Mouse (Mus musculus) MEL (cell line): ENCODE measurements at regions not wholly inside any gene's neighbourhood (a gene's known extent, or its start where the extent isn't known, plus 50 kb on each side); places are given as distances from the start of the nearest gene placed in this dataset.

Experiments used
- DNase-seq: peaks from one replicate; pipeline ENCODE4 v3.0.0; 2011; ENCODE audit warnings: low read depth, low spot score
- H3K27ac ChIP-seq: 2 replicates; pipeline ENCODE4 v1.5.1; 2012; ENCODE audit warnings: low read depth, mild to moderate bottlenecking, control low read depth, low read length, moderate library complexity; ENCODE audit not compliant: control insufficient read depth
- H3K27me3 ChIP-seq, 2 experiments: fragments of 150-350 bp in 1 of 2; sonication (generic) in 1 of 2; 2 replicates each; pipeline ENCODE4 v1.6.1; 2012; ENCODE audit warnings: low read length in 2 of 2, mild to moderate bottlenecking in 2 of 2, improper control_type of control experiment in 1 of 2, moderate library complexity in 1 of 2; ENCODE audit not compliant: insufficient read depth in 2 of 2, control insufficient read depth in 1 of 2
- H3K36me3 ChIP-seq, 2 experiments: 2 replicates each; pipeline ENCODE4 v1.6.1; 2012 to 2014; ENCODE audit warnings: low read length in 2 of 2, improper control_type of control experiment in 1 of 2, inconsistent platforms in 1 of 2, mild to moderate bottlenecking in 1 of 2; ENCODE audit not compliant: insufficient read depth in 2 of 2, control insufficient read depth in 1 of 2
- H3K4me1 ChIP-seq, 2 experiments: fragments of 150-350 bp in 1 of 2; sonication (generic) in 1 of 2; 2 replicates each; pipeline ENCODE4 v1.6.1; 2012; ENCODE audit warnings: low read length in 2 of 2, improper control_type of control experiment in 1 of 2, mild to moderate bottlenecking in 1 of 2; ENCODE audit not compliant: insufficient read depth in 2 of 2, control insufficient read depth in 1 of 2
- H3K4me3 ChIP-seq, 2 experiments: fragments of 150-350 bp in 1 of 2; sonication (generic) in 1 of 2; 2 replicates each; pipeline ENCODE4 v1.5.1; 2012; ENCODE audit warnings: low read depth in 2 of 2, low read length in 2 of 2, mild to moderate bottlenecking in 2 of 2, moderate library complexity in 2 of 2, control low read depth in 1 of 2, improper control_type of control experiment in 1 of 2; ENCODE audit not compliant: control insufficient read depth in 1 of 2, insufficient read depth in 1 of 2
- H3K79me2 ChIP-seq: 2 replicates; pipeline ENCODE4 v1.6.1; 2012; ENCODE audit warnings: mild to moderate bottlenecking, low read length, moderate library complexity; ENCODE audit not compliant: control insufficient read depth, poor library complexity, insufficient read depth
- H3K9ac ChIP-seq: 2 replicates; pipeline ENCODE4 v1.6.1; 2012; ENCODE audit warnings: low read depth, mild to moderate bottlenecking, control low read depth, low read length, moderate library complexity; ENCODE audit not compliant: control insufficient read depth, poor library complexity, severe bottlenecking
- H3K9me3 ChIP-seq: fragments of 150-350 bp; sonication (generic); replicated peaks from 2 replicates; pipeline ENCODE4 v1.6.1; 2012; ENCODE audit warnings: mild to moderate bottlenecking, low read length, improper control_type of control experiment, moderate library complexity; ENCODE audit not compliant: insufficient read depth
- BHLHE40 ChIP-seq: IDR thresholded peaks from 2 replicates; pipeline ENCODE4 v1.6.1; 2012; ENCODE audit warnings: low read depth, mild to moderate bottlenecking, inconsistent platforms, low read length, improper control_type of control experiment, borderline replicate concordance
- CHD1 ChIP-seq: IDR thresholded peaks from 2 replicates; pipeline ENCODE4 v1.6.1; 2012; ENCODE audit warnings: low read depth, mild to moderate bottlenecking, inconsistent platforms, low read length, improper control_type of control experiment
- CTCF ChIP-seq, 3 experiments: IDR thresholded peaks in 2 of 3; conservative IDR thresholded peaks in 1 of 3; 2 replicates each; pipeline ENCODE4 v1.5.1; 2011 to 2012; ENCODE audit warnings: low read length in 3 of 3, low read depth in 2 of 3, mild to moderate bottlenecking in 2 of 3, improper control_type of control experiment in 1 of 3, inconsistent platforms in 1 of 3, mixed read lengths in 1 of 3, moderate library complexity in 1 of 3; ENCODE audit not compliant: control insufficient read depth in 1 of 3, insufficient read depth in 1 of 3, poor library complexity in 1 of 3, severe bottlenecking in 1 of 3
- ELF1 ChIP-seq: IDR thresholded peaks from 2 replicates; pipeline ENCODE4 v1.6.1; 2014; ENCODE audit warnings: low read depth, mild to moderate bottlenecking, inconsistent platforms, low read length, improper control_type of control experiment, moderate library complexity
- EP300 ChIP-seq, 2 experiments: IDR thresholded peaks; 2 replicates each; pipeline ENCODE4 v1.6.1; 2011; ENCODE audit warnings: improper control_type of control experiment in 2 of 2, low read length in 2 of 2, low read depth in 1 of 2, mild to moderate bottlenecking in 1 of 2
- ETS1 ChIP-seq: IDR thresholded peaks from 2 replicates; pipeline ENCODE4 v1.6.1; 2012; ENCODE audit warnings: low read depth, mild to moderate bottlenecking, inconsistent platforms, low read length, improper control_type of control experiment, moderate library complexity
- GABPA ChIP-seq: IDR thresholded peaks from 2 replicates; pipeline ENCODE4 v1.6.1; 2012; ENCODE audit warnings: low read depth, mild to moderate bottlenecking, inconsistent platforms, low read length, improper control_type of control experiment, moderate library complexity
- GATA1 ChIP-seq: IDR thresholded peaks from 2 replicates; pipeline ENCODE4 v1.6.1; 2011; ENCODE audit warnings: low read depth, low read length, improper control_type of control experiment
- HCFC1 ChIP-seq: IDR thresholded peaks from 2 replicates; pipeline ENCODE4 v1.6.1; 2012; ENCODE audit warnings: low read depth, mild to moderate bottlenecking, inconsistent platforms, low read length, improper control_type of control experiment, moderate library complexity
- KAT2A ChIP-seq: conservative IDR thresholded peaks from 2 replicates; pipeline ENCODE4 v1.6.1; 2012; ENCODE audit warnings: low read depth, low read length, improper control_type of control experiment, inconsistent platforms
- MAFK ChIP-seq: IDR thresholded peaks from 2 replicates; pipeline ENCODE4 v1.6.1; 2011; ENCODE audit warnings: low read depth, mild to moderate bottlenecking, low read length, improper control_type of control experiment, borderline replicate concordance
- MAX ChIP-seq: IDR thresholded peaks from 2 replicates; pipeline ENCODE4 v1.6.1; 2011; ENCODE audit warnings: low read length, improper control_type of control experiment
- MAZ ChIP-seq: IDR thresholded peaks from 2 replicates; pipeline ENCODE4 v1.6.1; 2012; ENCODE audit warnings: low read depth, mild to moderate bottlenecking, inconsistent platforms, low read length, improper control_type of control experiment
- NELFE ChIP-seq: IDR thresholded peaks from 2 replicates; pipeline ENCODE4 v1.6.1; 2011; ENCODE audit warnings: low read depth, low read length, improper control_type of control experiment
- NRF1 ChIP-seq: IDR thresholded peaks from 2 replicates; pipeline ENCODE4 v1.6.1; 2014; ENCODE audit warnings: low read depth, mild to moderate bottlenecking, inconsistent platforms, low read length, improper control_type of control experiment, moderate library complexity; ENCODE audit not compliant: poor library complexity, insufficient read depth, severe bottlenecking
- POLR2A ChIP-seq, 2 experiments: IDR thresholded peaks; 2 replicates each; pipeline ENCODE4 v1.6.1; 2011 to 2012; ENCODE audit warnings: low read length in 2 of 2, mild to moderate bottlenecking in 2 of 2, control low read depth in 1 of 2, improper control_type of control experiment in 1 of 2, low read depth in 1 of 2, moderate library complexity in 1 of 2; ENCODE audit not compliant: control insufficient read depth in 1 of 2, insufficient read depth in 1 of 2, poor library complexity in 1 of 2
- POLR2AphosphoS2 ChIP-seq: IDR thresholded peaks from 2 replicates; pipeline ENCODE4 v1.6.1; 2011; ENCODE audit warnings: low read length, improper control_type of control experiment
- POLR2AphosphoS5 ChIP-seq: IDR thresholded peaks from 2 replicates; pipeline ENCODE4 v1.6.1; 2012; ENCODE audit warnings: low read depth, borderline replicate concordance, mild to moderate bottlenecking, inconsistent platforms, low read length, moderate library complexity, mixed read lengths
- RCOR1 ChIP-seq: IDR thresholded peaks from 2 replicates; pipeline ENCODE4 v1.6.1; 2012; ENCODE audit warnings: low read depth, mild to moderate bottlenecking, inconsistent platforms, low read length, improper control_type of control experiment
- SIN3A ChIP-seq: IDR thresholded peaks from 2 replicates; pipeline ENCODE4 v1.6.1; 2012; ENCODE audit warnings: low read length, improper control_type of control experiment, inconsistent platforms
- TAL1 ChIP-seq: IDR thresholded peaks from 2 replicates; pipeline ENCODE4 v1.6.1; 2012; ENCODE audit warnings: mild to moderate bottlenecking, inconsistent platforms, low read length, moderate library complexity, mixed read lengths
- TBP ChIP-seq: IDR thresholded peaks from 2 replicates; pipeline ENCODE4 v1.8.0; 2011; ENCODE audit warnings: low read depth, low read length, improper control_type of control experiment
- UBTF ChIP-seq: IDR thresholded peaks from 2 replicates; pipeline ENCODE4 v1.6.1; 2012; ENCODE audit warnings: low read depth, mild to moderate bottlenecking, inconsistent platforms, low read length, improper control_type of control experiment, moderate library complexity, borderline replicate concordance; ENCODE audit not compliant: insufficient read depth
- USF1 ChIP-seq: IDR thresholded peaks from 2 replicates; pipeline ENCODE4 v1.6.1; 2014; ENCODE audit warnings: low read depth, mild to moderate bottlenecking, inconsistent platforms, low read length, improper control_type of control experiment, moderate library complexity
- USF2 ChIP-seq, 2 experiments: IDR thresholded peaks; 2 replicates each; pipeline ENCODE4 v1.6.1; 2011 to 2012; ENCODE audit warnings: improper control_type of control experiment in 2 of 2, low read length in 2 of 2, borderline replicate concordance in 1 of 2, inconsistent platforms in 1 of 2, low read depth in 1 of 2, mild to moderate bottlenecking in 1 of 2; ENCODE audit not compliant: insufficient read depth in 1 of 2
- ZC3H11A ChIP-seq: IDR thresholded peaks from 2 replicates; pipeline ENCODE4 v1.6.1; 2012; ENCODE audit warnings: low read depth, mild to moderate bottlenecking, inconsistent platforms, low read length, improper control_type of control experiment
- ZKSCAN1 ChIP-seq: IDR thresholded peaks from 2 replicates; pipeline ENCODE4 v1.6.1; 2012; ENCODE audit warnings: low read depth, mild to moderate bottlenecking, inconsistent platforms, low read length, improper control_type of control experiment, moderate library complexity
- ZMIZ1 ChIP-seq: IDR thresholded peaks from 2 replicates; pipeline ENCODE4 v1.6.1; 2012; ENCODE audit warnings: low read depth, mild to moderate bottlenecking, inconsistent platforms, low read length, improper control_type of control experiment, moderate library complexity
- ZNF384 ChIP-seq: IDR thresholded peaks from 2 replicates; pipeline ENCODE4 v1.6.1; 2012; ENCODE audit warnings: low read depth, mild to moderate bottlenecking, inconsistent platforms, low read length, improper control_type of control experiment

GRCm38 (mm10) chr13:102510733-102511279, 182.6 kb upstream of the Cd180 start:
- no peaks in the 10 kb centered on the region; a peak in 1 of 4 replicates for H3K27me3 ChIP-seq
- H3K9me3 ChIP-seq, result no peaks in the 10 kb centered on the region
- no peak for DNase-seq
- H3K4me3 ChIP-seq, result no peak overlapping the region
- H3K27ac ChIP-seq, result no peak overlapping the region
- no peaks in the 10 kb centered on the region for H3K79me2 ChIP-seq
- no peaks in the 10 kb centered on the region for H3K4me1 ChIP-seq
- TF ChIP-seq GATA1 (no peak), ETS1 (no peak), GABPA (no peak), CTCF (IDR thresholded peaks at IDR 0.05 in 2 of 3, conservative IDR thresholded peaks at IDR 0.05 in 1 of 3; ENCODE audit: control insufficient read depth in 1 of 3, insufficient read depth in 1 of 3, low read depth in 2 of 3, low read length in 3 of 3, poor library complexity in 1 of 3, severe bottlenecking in 1 of 3) (no peak), ZNF384 (no peak), HCFC1 (no peak), NRF1 (no peak), UBTF (no peak), MAZ (no peak), EP300 (IDR thresholded peaks at IDR 0.05; ENCODE audit: low read depth in 1 of 2, low read length in 2 of 2) (no peak), POLR2A (IDR thresholded peaks at IDR 0.05; ENCODE audit: control insufficient read depth in 1 of 2, insufficient read depth in 1 of 2, low read depth in 1 of 2, low read length in 2 of 2, poor library complexity in 1 of 2) (no peak), RCOR1 (no peak), ZC3H11A (no peak), USF2 (IDR thresholded peaks at IDR 0.05; ENCODE audit: borderline replicate concordance in 1 of 2, insufficient read depth in 1 of 2, low read depth in 1 of 2, low read length in 2 of 2) (no peak), TAL1 (no peak), SIN3A (no peak), ZKSCAN1 (no peak), POLR2AphosphoS2 (no peak), TBP (no peak)
- H3K36me3 ChIP-seq, result no peaks in the 10 kb centered on the region
- no peak overlapping the region for H3K9ac ChIP-seq

GRCm38 (mm10) chr13:102518169-102518882, 175.0 kb upstream of the Cd180 start:
- no peaks in the 10 kb centered on the region for H3K9me3 ChIP-seq
- no peak overlapping the region for H3K9ac ChIP-seq
- no peak for DNase-seq
- H3K27me3 ChIP-seq, result peaks cover 0 to 2% of the 10 kb centered on the region in 2 experiments; a peak in 3 of 4 replicates
- H3K4me1 ChIP-seq, result no peaks in the 10 kb centered on the region
- H3K27ac ChIP-seq, result no peak overlapping the region
- no peaks in the 10 kb centered on the region for H3K79me2 ChIP-seq
- TF ChIP-seq ZMIZ1, result no peak
- TF ChIP-seq CHD1, result no peak
- TF ChIP-seq POLR2AphosphoS5, result no peak
- TF ChIP-seq TBP, result no peak
- no peak for TF ChIP-seq POLR2AphosphoS2
- no peak for TF ChIP-seq KAT2A
- no peak for TF ChIP-seq ETS1
- TF ChIP-seq HCFC1, result no peak
- TF ChIP-seq NELFE, result no peak
- TF ChIP-seq MAX, result no peak
- no peak for TF ChIP-seq NRF1
- TF ChIP-seq USF2 (IDR thresholded peaks at IDR 0.05; ENCODE audit: borderline replicate concordance in 1 of 2, insufficient read depth in 1 of 2, low read depth in 1 of 2, low read length in 2 of 2), result no peak
- TF ChIP-seq BHLHE40, result no peak
- no peak for TF ChIP-seq USF1
- TF ChIP-seq ELF1, result no peak
- TF ChIP-seq EP300 (IDR thresholded peaks at IDR 0.05; ENCODE audit: low read depth in 1 of 2, low read length in 2 of 2), result no peak
- no peak for TF ChIP-seq RCOR1
- no peak for TF ChIP-seq TAL1
- TF ChIP-seq MAFK, result no peak
- no peaks in the 10 kb centered on the region for H3K36me3 ChIP-seq
- H3K4me3 ChIP-seq, result no peak overlapping the region
